Mouse (Mus musculus) mesoderm, embryonic 11.5 days (tissue): ENCODE results near the gene Dag1.
"Not testable (repeated sequence)": the region's sequence is repeated elsewhere in the genome, so short reads cannot be mapped to it uniquely, and the experiment has no call there.

ENCODE experiments used
- DNase-seq: peaks from one replicate; pipeline ENCODE4 v3.0.0-alpha.2; 2012; ENCODE audit warnings: low read depth, low spot score

Dag1 gene

DNA sequence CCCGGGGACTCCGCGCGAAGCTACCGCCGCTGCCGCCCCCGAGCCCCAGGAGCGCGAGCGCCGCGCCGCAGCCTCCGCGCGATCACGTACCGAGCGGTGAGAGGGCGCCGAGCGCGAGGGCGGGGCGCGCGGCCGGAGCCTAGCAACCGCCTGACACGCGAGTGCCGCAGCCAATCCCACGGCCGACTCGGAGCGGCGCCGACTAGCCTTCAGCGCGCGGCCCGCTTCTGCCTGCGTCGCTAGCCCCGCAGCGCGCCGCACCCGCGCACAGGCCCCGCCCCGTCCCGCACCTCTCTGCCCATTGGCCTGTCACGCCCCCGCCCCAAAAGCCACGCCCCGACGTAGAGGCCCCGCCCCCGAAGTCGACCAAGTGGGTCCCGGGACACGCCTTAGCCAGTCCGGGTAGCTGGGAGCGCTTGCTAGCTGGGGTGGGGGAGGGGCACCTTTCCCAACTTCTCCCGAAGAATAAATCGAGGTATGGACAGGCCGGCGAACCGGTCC is at the start of gene Dag1:
Dag1 (minus strand) TSS at position 269 of the 501 bp plus-strand sequence.
- peak; percentile 97 for DNase-seq

DNA sequence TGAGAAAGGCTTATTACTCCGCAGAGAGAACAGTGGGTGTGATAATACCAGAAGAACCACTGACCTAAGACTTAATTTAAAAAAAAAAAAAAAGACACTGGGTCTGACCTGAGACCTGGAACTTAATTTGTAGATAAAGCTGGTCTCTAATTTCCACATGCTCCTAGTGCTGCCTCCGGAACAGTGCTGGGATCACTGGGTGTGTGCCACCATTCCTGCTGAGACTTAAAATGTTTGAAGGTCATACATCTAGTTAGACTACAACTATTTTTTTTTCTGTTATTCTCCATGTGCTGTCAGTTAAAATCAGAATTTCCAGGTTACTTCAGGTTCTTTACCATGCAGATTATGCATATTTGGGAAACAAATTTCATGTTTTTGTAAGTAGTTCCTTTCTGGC is 44.4 kb upstream of the Dag1 start:
- DNase-seq = no peak

DNA sequence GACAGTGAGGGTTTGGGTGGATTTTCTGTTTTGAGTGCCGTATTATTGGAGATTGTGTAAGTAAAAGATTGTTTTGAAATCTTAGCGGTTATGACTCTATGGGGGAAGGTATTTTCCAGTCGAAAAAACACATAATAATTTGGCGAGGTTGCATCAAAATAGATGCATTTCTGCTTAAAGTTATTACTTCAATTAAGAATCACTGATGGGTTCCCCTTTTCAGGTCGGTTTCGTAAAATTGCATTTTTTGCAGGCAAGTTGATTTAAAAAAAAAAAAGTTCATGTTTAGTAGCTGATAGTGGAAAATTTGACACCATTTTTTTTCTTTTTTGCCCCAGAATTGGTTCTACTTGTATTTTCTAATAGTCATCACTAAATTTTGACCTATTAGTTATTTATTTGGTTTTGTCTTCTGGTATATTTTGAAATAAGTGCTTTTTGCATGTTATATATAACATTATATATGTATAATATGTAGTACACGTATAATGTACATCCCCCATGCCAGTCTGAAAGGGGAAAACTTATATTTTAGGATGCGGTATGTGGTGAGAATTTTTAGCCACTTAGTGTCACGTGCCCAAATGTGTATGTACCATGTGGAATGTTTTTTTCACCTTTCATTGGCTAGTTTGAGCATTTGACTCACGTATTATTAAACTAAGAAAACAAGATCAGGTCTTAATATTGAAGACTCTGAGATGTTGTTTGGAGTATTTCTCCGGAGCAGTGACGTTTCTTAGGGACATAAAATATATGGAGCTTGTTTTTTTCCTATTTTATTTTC is 43.5 kb upstream of the Dag1 start:
- DNase-seq = no peak

DNA sequence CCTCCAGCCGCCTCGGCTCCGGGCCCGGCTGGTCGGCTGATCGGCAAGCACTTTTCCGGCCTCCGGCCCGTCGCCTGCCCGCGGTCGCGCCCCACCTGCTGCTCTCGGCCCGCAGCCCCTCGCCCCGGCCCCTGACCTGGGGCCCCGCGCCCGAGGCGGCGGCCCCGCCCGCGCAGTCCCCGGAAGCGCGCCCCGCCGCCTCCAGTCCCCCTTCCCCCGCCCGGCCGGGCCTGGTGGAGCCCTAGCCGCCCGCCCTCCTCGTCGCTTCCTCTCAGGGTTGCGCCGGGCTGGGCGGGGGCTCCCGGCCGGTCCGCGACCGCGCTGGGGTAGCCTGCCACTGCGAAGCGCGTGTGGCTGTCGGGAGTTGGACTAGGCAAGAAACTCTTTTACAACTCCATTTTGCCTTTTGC is 42.8 kb upstream of the Dag1 start:
- DNase-seq = peak; percentile 73

DNA sequence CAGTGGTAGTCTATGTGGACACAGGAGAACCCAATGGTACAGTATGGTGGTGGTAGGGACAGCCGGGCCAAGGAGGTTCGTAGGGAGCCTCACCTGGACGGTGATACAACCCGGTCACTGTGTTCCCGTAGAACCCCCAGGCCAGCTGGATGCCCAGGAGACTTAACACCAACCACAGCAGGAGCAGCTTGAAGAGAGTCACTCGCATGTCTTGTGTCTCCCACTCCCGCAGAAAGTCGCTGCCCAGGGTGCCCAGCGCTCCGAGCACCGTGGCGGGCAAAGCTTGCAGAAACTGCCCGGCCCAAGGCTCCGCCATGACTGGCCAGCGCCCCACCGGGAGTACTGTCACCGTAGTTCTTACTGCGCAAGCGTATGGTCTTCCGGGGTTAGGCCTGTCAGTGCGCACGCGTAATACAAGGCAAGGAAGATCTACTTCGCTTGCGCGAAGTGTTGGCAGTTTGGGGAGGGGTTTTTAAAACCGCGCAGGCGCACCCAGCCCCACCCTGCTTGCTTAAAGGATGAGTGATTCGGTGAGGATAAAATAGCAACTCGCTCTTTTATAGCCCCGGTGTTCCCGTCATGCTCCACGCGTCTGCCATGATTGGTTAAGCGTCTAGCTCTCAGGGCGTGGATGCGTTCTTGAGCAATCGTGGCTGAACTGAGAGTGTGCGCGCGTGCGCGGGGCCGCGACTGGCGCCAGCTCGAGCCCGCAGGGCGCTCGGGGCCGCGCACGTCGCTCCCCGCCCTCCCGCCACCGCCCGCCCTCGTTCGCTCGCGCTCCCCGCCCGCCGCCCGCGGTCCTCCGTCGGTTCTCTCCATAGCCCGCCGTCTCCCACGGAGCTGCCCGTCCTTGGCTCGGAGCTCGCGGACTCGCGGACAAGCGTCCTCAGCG is 42.1 kb upstream of the Dag1 start, which contains the start of the genes Rhoa and Tcta:
Rhoa (plus strand) TSS at position 501 of the 892 bp plus-strand sequence.
Tcta (minus strand) TSS at position 532 of the 892 bp plus-strand sequence.
- peak; percentile 100 for DNase-seq

DNA sequence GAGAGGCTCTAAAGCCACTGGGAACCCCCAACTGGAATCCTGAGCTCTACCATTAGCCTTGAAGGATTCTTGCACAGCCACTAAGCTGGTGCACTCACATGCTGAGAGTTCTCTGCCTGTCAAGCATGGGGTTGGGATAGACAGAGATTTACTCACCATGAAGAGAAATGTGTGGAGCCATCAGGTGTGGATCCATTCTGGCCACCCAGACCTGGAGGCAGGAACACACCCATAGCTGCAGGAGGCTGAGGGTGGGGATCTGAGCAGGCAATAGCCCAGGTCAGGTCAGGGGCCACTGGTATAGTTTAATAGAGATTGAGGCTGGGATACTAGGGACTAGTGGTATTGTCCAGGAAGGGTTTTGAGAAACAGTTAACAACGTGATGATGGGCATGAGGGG is 41.4 kb upstream of the Dag1 start:
- no peak for DNase-seq

DNA sequence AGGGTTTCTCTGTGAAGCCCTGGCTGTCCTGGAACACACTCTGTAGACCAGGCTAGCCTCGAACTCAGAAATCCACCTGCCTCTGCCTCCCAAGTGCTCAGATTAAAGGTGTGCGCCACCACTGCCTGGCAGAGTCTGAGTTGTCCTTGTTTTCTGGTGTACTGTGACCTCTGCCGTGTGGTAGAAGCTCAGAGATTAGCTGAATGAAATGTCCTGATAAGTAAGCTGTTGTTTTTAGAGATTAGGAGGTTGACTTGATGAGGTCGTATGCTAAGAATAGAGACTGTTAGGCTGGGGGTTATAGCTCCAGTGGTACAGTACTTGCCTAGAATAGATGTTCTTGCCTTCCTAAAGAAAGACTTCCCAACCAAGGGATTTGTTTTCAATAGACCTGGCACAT is 41.0 kb upstream of the Dag1 start:
- no peak for DNase-seq

DNA sequence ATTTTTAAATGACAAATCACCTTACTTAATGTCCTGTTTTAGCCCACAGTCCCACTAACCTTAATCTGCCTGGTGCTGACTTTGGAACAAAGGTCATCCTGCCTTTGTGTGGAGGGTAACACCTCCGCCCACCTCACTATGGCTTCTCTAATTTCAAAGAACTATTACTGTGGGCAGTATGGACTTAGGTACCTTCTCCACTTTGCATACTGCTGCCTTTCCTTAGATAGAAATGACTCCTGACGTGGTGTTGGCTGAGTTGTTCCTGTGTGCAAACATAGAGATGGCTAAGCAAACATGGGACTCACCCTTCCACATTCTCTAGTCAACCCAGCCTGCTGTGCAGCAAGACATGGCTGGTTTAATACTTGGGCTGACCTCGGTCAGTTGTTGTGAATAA is 38.1 kb upstream of the Dag1 start:
- DNase-seq = no peak

DNA sequence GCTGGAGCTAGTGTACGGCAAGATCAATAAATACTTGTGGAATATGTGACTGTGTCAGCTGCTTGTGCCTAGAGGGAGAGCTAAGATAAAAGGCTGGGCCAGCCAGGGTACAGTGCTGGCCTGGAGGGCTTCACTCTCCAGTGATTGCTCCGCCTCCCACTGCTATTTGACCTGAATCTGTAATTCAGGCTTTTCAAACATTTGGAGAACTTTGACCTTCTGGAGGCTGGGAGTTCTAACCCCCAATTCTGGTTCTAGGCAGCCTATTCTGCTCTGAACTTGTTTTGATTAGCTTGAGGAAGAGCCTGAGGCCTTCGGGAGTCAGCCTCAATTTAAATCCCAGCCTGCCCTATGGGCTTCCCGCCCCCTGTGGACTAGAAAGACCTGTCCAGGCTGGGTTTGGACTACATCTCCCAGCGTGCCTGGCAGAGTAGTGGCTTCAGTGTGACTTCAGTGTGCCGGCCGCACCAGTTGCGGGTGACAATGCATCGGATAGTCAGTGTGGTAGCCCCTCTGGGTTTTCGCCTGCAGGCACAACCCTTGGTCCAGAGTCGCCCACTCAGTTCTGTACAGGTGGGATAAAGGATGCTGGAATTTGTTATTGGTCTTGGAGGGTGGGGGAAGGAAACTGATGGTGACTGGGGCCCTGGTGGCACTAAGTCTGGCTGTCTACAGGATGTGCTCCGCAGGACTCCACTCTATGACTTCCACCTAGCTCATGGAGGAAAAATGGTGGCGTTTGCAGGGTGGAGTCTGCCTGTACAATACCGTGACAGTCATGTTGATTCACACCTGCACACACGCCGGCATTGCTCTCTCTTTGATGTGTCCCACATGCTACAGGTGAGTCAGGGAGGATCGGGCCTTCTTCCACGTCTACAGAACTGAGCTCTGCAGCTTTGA is 32.9 kb upstream of the Dag1 start, which contains the start of gene Amt:
Amt (plus strand) TSS at position 401 of the 903 bp plus-strand sequence.
- DNase-seq = peak; percentile 68

DNA sequence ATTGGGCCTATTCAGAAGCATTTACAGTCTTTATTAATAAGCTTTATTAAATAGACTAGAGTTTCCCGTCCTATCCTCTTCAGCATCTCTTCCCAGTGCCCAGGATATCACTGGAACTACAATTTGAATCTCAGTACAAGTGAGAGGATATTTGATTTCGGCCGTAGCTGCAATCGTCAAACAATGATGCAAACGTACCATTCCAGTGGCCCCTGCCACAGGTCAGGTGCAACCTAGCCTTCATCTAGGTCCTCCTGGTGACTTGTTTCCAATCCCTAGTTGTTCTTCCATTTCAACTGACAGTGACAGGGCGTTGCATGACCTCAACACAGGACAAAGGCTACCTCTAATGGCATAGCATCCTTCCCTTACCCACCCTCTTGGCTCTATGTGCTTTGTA is 27.0 kb upstream of the Dag1 start:
- no peak for DNase-seq

DNA sequence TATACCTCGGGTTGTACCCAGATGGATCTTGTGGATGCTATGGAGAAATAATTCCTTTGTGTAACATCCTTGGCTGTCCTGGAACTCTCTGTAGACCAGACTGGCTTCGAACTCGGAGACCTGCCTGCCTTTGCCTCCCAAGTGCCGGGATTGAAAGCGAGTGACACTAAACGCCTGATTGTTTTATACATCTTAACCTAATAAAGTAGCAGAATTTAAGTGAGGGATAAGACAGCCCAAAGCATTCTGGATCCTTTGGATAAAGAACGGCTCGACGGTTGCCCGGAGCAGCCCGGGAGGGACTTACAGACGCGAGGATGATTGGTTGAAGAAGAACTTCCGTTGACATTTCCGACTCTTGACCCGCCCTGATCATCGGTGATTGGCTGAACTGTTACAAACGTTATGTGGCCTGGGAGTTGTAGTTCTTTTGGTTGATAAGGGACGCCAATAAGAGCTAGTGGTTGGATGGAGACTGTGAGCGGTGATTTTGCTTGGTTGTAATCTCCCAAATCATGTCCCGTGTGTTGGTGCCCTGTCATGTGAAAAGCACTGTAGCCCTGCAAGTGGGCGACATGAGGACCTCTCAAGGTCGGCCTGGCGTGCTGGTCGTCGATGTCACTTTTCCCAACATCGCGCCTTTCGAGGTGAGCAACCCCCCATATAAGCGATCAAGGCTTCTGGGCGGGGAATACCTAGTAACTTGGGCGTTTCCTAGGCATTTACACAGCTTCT is 26.4 kb upstream of the Dag1 start, which contains the start of gene Nicn1:
Nicn1 (plus strand) TSS at position 414 of the 735 bp plus-strand sequence.
- DNase-seq = peak; percentile 95

DNA sequence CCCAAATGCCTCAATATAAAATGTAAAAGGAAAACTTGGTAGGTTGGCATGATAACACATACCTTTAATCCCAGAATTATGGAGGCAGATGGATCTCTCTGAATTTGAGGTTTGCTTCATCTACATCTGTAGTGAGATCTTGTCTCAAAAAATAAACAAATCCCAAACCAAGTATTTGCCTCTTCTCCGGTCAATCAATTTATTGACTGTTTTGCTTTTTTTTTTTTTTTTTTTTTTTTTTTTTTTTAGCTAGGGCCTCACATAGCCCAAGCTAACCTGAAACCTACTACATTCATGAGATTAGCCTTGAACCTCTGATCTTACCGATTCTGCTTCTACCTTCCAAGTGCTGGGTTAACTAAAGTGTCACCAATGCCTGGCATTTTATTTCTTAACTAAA is 25.6 kb upstream of the Dag1 start:
- DNase-seq = no peak

DNA sequence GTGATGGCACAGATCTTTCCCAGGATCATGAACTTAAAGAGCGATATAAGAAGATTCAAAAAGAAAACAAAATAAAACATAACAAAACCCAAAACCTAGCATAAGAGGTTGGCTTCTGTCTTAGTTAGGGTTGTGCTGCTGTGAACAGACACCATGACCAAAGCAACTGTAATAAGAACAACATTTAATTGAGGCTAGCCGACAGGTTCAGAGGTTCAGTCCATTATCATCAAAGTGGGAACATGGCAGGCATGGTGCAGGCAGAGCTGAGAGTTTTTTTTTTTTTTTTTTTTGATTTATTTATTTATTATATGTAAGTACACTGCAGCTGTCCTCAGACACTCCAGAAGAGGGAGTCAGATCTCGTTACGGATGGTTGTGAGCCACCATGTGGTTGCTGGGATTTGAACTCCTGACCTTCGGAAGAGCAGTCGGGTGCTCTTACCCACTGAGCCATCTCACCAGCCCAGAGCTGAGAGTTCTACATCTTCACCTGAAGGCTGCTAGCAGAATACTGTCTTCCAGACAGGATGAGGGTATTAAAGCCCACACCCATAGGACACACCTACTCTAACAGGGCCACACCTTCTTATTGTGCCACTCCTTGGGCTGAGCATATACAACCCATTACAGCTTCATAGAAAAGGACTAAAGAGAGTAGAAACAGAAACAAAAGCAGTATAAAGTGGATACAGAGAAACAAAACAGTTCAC is 23.9 kb upstream of the Dag1 start:
- DNase-seq = not testable (repeated sequence)

DNA sequence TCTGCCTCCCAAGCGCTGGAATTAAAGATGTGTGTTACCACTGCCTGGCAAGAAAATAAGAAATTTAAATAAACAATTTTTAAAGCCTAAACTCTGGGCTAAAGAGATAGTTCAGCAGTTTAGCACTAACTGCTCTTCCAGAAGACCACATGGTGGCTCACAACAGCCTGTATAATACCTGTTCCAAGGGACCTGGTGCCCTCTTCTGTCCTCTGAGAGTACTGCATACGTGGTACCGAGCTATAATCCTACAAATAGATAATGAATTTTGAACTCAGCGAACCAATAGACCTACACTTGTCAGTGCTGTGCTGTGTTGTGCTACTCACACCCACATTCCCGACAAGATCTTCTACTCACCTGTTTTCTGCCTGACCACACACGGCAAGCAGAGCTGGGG is 20.7 kb upstream of the Dag1 start:
- DNase-seq = peak; percentile 79

DNA sequence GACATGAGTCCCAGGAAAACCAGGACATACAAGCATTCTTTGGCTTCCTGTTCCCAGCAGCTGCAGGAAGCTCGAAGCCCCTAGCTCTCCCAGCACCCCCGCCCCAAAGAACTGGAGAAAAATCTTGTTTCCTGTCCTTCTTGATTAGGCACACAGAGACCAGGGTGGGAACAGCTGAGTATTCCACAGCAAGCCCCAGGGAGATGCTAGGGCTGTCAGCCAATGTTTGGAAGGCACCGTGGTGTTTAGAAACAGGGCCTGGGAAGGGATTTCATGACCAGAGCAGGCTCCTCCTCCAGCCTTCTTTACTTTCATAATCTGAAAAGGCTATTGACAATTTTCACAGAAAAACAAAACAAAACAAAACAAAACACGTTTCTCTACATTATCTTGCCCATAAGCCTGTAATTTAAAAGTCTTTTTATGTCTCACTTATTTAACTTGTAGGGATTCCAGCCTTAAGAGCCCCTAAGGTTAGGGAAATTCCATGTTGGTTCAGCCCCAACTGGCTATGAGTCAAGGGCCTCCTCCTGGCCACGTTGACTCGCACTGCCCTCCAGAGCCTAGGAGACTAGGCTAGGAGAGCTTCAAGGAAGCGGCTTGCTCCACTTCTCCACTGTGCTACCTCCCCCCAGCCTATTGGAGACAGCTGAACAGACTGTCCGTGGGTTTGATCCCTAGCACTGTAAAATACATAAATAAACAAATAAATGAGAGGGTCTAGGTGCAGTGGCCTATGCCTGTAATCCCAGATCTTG is 16.5 kb upstream of the Dag1 start:
- no peak for DNase-seq

DNA sequence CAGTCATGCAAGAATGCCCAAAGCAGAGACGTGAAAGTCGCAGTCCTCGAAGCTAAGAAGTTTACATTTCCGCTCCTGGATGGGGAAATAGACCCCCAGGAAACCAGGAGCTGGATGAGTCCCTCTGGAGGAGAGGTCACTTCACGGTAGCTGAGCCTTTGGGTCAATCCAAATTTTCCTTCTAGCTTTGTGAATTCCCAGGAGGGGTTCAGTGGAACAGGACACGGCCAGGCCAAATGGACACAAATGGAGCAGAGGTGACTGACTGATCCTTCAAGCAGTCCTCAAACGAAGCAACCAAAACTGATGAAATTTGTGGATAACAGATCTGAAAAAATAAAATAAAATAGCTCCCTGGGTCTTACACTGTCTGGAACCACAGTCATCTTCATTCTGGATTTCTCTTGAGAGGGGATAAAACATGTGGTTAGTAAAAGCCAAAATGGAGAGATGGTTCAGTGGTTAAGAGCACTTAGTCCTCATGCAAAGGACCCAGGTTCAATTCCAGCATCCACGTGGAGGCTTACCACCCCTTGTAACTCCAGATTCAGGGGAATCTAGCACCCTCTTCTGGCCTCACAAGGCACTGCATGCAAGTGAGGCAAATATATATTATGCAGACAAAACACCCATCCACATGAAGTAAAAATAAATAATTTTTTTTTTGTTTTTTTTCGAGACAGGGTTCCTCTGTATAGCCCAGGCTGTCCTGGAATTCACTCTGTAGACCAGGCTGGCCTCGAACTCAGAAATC is 15.1 kb upstream of the Dag1 start:
- no peak for DNase-seq

DNA sequence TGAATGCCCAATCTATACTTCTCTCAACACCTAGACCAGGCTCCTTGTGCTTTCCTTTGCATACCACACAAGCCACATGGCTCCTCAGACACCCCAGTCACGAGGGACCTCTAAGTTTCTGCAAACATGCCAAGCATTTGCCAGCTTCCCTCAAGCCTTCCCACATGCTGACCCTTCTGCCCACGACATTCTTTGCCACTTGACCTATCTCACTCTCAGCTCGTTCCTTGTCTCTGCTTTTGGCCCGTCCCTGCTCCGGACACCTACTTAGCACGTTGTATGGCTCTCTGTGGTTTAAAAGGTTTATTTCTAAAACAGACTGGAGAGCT is 11.5 kb upstream of the Dag1 start:
- no peak for DNase-seq
